Mouse (Mus musculus) lung, postnatal 0 days (tissue): ENCODE data around the gene Fgd6. TPM values are rescaled to one million over a fixed set of nuclear protein-coding genes. Genes with fewer than 3 reads are reported as not detected.

Experiments used
- ATAC-seq: fragments of 200-750 bp; cut with Nextera tagmentation; 2 replicates; pipeline ENCODE4 v1.8.0; 2017; ENCODE audit warnings: moderate library complexity
- DNase-seq: peaks from one replicate; pipeline ENCODE4 v3.0.0-alpha.2; 2016; ENCODE audit warnings: low spot score
- H3K27ac ChIP-seq: fragments of 300-500 bp; sonication (generic); 2 replicates; pipeline ENCODE4 v1.5.1; 2014; ENCODE audit warnings: antibody characterized with exemption, mild to moderate bottlenecking, low read length, mixed read lengths
- H3K27me3 ChIP-seq: fragments of 300-500 bp; sonication (generic); replicated peaks from 2 replicates; pipeline ENCODE4 v1.6.1; 2014; ENCODE audit warnings: low read length, mixed read lengths; ENCODE audit not compliant: insufficient read depth
- H3K36me3 ChIP-seq: fragments of 300-500 bp; sonication (generic); 2 replicates; pipeline ENCODE4 v1.6.1; 2014; ENCODE audit warnings: low read length, mixed read lengths; ENCODE audit not compliant: insufficient read depth
- H3K4me1 ChIP-seq: fragments of 300-500 bp; sonication (generic); 2 replicates; pipeline ENCODE4 v1.6.1; 2014; ENCODE audit warnings: antibody characterized with exemption, low read depth, low read length, mixed read lengths; ENCODE audit not compliant: insufficient read depth
- H3K4me2 ChIP-seq: fragments of 300-500 bp; sonication (generic); replicated peaks from 2 replicates; pipeline ENCODE4 v1.6.1; 2014; ENCODE audit warnings: low read depth, mild to moderate bottlenecking, low read length, moderate library complexity, mixed read lengths
- H3K4me3 ChIP-seq: fragments of 300-500 bp; sonication (generic); 2 replicates; pipeline ENCODE4 v1.5.1; 2014; ENCODE audit warnings: low read depth, low read length
- H3K9ac ChIP-seq: fragments of 300-500 bp; sonication (generic); replicated peaks from 2 replicates; pipeline ENCODE4 v1.6.1; 2014; ENCODE audit warnings: low read depth, mild to moderate bottlenecking
- H3K9me3 ChIP-seq: fragments of 300-500 bp; sonication (generic); 2 replicates; pipeline ENCODE4 v1.6.1; 2016; ENCODE audit warnings: low read length, mixed read lengths
- CTCF ChIP-seq: IDR thresholded peaks from 2 replicates; pipeline ENCODE4 v1.5.1; 2016; ENCODE audit warnings: antibody characterized with exemption, mild to moderate bottlenecking
- EP300 ChIP-seq: IDR thresholded peaks from 2 replicates; pipeline ENCODE4 v1.6.1; 2016; ENCODE audit warnings: antibody characterized with exemption, mild to moderate bottlenecking, control low read depth
- WGBS: fragments of 180-500 bp; shearing (Covaris S2); extraction: QIAGEN DNeasy Blood & Tissue Kit; methylation state at CpG from one replicate; pipeline ENCODE4 v1.1.7; 2014; 5-methylcytosine and 5-hydroxymethylcytosine counted together
- polyA plus RNA-seq: library from polyadenylated mRNA; unstranded; fragments of >200 nt; fragmentation: Nextera tagmentation; extraction: Ambion mirVana; gene quantifications from 2 replicates; pipeline ENCODE4 v1.2.1, GENCODE M21; 2015

Fgd6 gene
- polyA plus RNA-seq, 1 experiment from 2014 or later, result 3.2 TPM

DNA sequence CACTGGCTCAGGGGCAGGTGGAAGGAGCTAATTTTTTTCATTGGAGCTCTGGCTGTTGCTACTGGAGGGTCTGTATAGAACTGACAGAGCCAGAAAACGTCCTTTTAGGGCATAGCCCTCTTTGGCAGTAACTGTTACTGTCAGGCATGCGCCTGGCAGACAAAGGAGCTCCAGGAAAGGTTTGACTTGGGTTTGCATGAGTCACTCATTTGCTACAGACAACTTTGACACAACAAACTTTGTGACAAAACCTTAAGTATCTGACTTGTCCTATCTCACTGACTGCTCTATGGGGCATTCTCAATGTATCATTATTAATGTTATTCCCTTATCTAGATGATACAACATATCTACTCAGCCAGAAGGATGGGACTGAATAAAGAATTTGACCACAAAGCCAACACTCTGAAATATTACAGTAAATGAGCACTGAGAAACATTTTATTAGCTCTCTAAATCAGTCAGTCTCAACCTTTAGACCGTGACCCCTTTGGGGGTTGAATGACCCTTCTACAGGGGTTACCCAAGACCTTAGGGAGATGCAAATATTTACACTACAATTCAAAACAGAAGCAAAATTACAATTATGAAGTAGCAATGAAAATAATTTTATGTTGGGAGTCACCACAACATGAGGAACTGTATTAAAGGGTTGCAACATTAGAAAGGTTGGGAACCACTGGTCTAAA, 25.7 kb upstream of the Fgd6 start:
- no peak for DNase-seq
- no peaks in the 10 kb centered on the region for H3K27me3 ChIP-seq

DNA sequence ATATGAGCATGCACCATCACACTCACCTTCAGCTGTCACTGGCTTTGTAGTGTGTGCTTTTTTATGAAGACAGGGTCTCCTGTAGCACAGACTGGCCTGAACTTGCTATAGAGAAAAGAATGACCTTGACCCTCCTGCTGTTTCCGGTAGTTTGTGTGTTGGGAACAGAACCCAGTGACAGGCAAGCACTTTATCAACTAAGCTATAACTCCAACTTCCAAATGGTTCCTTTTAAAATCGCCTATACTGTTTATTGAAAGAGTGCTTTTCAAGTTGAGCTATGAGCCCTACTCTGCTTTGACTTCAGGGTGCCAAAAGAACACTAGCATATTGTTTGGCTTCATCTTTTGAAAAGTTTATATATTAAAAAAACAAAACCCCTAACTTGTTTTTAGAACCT, 24.8 kb upstream of the Fgd6 start:
- Histone ChIP-seq H3K4me2 (no peak overlapping the region), H3K36me3 (no peaks in the 10 kb centered on the region), H3K4me3 (no peak overlapping the region), H3K9ac (no peak overlapping the region), H3K27me3 (no peaks in the 10 kb centered on the region), H3K4me1 (no peaks in the 10 kb centered on the region), H3K27ac (no peak overlapping the region), H3K9me3 (no peaks in the 10 kb centered on the region)
- DNase-seq (peak; percentile 18), ATAC-seq (no peak)
- 37% methylated on average over 2 of the region's 2 CpGs for WGBS
- TF ChIP-seq CTCF (no peak), EP300 (no peak)

More for the DNA sequence above, 25.7 kb upstream of the Fgd6 start:
- no peak for ATAC-seq
- no peak overlapping the region for H3K9ac ChIP-seq
- no peaks in the 10 kb centered on the region for H3K36me3 ChIP-seq
- no peak for TF ChIP-seq EP300
- TF ChIP-seq CTCF, result no peak
- no peak overlapping the region for H3K4me2 ChIP-seq
- WGBS, result 71% methylated on average over 3 of the region's 3 CpGs
- H3K4me3 ChIP-seq, result no peak overlapping the region
- no peak overlapping the region for H3K27ac ChIP-seq
- H3K9me3 ChIP-seq, result no peaks in the 10 kb centered on the region
- no peaks in the 10 kb centered on the region for H3K4me1 ChIP-seq

DNA sequence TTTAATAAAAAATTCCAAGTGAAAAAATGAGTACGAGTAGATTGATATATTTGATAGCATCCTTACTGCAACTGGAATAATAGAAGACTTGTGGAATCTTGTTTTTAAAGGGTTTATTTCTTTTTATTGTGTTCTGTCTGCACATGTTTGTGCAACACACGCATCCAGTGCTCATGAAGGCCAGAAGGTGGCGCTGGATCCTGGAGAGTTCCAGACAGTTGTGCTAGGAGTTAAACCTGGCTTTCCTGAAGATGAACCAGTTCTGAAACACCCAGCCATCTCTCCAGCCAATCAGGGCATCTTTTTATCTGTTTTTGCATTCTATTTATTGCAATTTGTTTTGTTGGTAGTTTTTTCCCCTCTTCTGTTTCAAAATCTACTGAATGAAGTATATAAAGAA, 22.6 kb upstream of the Fgd6 start:
- H3K27ac ChIP-seq, result no peak overlapping the region
- 59% methylated on average over 3 of the region's 3 CpGs for WGBS
- no peaks in the 10 kb centered on the region for H3K9me3 ChIP-seq
- peak; percentile 77 for DNase-seq
- no peaks in the 10 kb centered on the region for H3K36me3 ChIP-seq
- no peaks in the 10 kb centered on the region for H3K4me1 ChIP-seq
- H3K4me3 ChIP-seq, result no peak overlapping the region
- no peak overlapping the region for H3K4me2 ChIP-seq
- H3K27me3 ChIP-seq, result no peaks in the 10 kb centered on the region
- no peak for ATAC-seq
- TF ChIP-seq EP300 (no peak), CTCF (peak; percentile 81)
- no peak overlapping the region for H3K9ac ChIP-seq

DNA sequence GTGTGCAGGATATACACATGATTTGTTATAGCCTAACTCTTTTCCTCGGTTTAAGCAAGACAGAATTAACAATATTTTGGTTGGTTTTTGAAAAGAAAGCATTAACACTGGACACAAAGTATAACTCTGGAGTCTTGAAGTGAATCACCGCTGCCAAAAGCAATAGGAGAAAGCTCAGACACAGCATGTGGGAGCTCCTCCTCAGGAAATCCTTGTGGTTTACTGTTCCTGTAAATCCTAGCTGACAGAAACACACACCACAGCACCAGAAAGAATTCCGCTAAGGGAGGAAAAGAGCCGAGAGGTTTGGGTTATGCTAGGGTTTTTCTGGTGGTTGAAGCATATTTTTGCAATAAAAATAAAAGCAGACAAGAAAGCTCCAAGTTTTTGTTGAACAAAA, 21.6 kb upstream of the Fgd6 start:
- TF ChIP-seq EP300 (no peak), CTCF (no peak)
- ATAC-seq, result no peak
- H3K9me3 ChIP-seq, result no peaks in the 10 kb centered on the region
- H3K27me3 ChIP-seq, result no peaks in the 10 kb centered on the region
- H3K4me3 ChIP-seq, result no peak overlapping the region
- no peak for DNase-seq
- no peaks in the 10 kb centered on the region for H3K36me3 ChIP-seq
- H3K4me2 ChIP-seq, result no peak overlapping the region
- WGBS, result 57% methylated on average over 4 of the region's 4 CpGs
- H3K4me1 ChIP-seq, result no peaks in the 10 kb centered on the region
- no peak overlapping the region for H3K9ac ChIP-seq
- no peak overlapping the region for H3K27ac ChIP-seq

DNA sequence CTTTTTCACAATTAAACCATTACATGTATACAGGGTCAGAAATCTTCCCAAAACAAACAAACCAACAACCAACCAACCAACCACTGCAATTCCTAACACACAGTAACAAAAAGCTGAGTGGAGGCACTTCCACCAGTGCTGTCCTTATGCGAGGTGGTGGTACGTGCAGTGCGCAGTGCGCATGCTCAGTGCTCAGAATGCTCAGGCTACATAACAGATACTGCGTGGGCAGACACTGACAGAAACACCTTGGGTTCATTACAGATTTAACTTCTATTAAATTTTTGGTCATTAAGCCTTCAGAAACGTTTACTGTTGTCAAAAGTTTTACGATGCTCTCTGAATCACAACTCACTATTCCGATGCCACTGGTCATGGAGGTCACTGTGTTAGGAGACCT, 18.3 kb upstream of the Fgd6 start:
- WGBS, result 91% methylated on average over 8 of the region's 8 CpGs
- DNase-seq, result no peak

DNA sequence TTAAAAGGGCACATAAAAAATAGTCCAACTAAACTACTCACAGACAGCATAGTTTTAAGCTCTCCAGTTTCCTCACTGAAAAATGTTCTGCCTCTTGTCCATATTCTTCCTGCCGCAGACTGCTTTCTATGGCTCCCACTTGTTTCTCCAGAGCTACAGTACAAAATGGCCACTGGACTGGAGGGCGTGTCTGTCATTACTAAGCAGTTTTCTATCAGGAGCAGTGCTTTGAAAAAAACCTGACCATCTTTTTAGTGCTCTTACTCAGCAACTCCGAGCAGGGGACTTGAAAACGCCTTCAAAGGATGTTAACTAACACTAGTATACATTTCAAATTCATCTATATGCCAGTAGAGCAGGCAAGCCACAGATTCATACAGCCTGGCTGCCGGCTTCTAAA, 15.2 kb upstream of the Fgd6 start:
- WGBS, result 47% methylated on average over 5 of the region's 5 CpGs
- Histone ChIP-seq H3K4me2 (no peak overlapping the region), H3K4me1 (no peaks in the 10 kb centered on the region), H3K27me3 (no peaks in the 10 kb centered on the region), H3K36me3 (no peaks in the 10 kb centered on the region), H3K4me3 (no peak overlapping the region), H3K9me3 (no peaks in the 10 kb centered on the region), H3K9ac (no peak overlapping the region), H3K27ac (no peak overlapping the region)
- ATAC-seq, result peak; percentile 37; the same call in 1 of the 2 replicates
- DNase-seq, result peak; percentile 67
- TF ChIP-seq EP300 (no peak), CTCF (no peak)

More for the DNA sequence above, 18.3 kb upstream of the Fgd6 start:
- no peak overlapping the region for H3K4me2 ChIP-seq
- no peak overlapping the region for H3K9ac ChIP-seq
- H3K9me3 ChIP-seq, result no peaks in the 10 kb centered on the region
- H3K27ac ChIP-seq, result no peak overlapping the region
- H3K27me3 ChIP-seq, result no peaks in the 10 kb centered on the region
- no peaks in the 10 kb centered on the region for H3K4me1 ChIP-seq
- no peaks in the 10 kb centered on the region for H3K36me3 ChIP-seq
- H3K4me3 ChIP-seq, result no peak overlapping the region
- no peak for ATAC-seq
- no peak for TF ChIP-seq CTCF
- TF ChIP-seq EP300, result no peak

DNA sequence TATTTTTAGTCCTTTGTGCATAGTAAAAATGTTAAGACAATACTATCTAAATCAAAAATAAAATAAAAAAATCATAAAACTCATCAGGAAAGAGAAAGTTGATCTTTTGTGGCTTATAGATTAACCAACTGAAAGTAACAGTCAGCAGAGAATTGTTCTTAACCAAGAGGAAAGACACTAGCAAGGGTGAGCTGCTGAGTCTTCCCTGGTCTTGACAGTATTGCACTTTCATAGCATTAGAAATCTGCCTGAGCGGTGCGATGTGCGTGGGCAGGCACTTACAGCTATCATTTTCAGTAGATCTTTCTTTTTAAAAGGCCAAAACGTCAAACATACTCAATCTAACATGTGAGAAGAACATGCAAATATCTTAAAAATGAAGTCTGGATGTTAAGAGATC, 14.7 kb upstream of the Fgd6 start:
- Histone ChIP-seq H3K4me3 (no peak overlapping the region), H3K9ac (no peak overlapping the region), H3K36me3 (no peaks in the 10 kb centered on the region), H3K9me3 (no peaks in the 10 kb centered on the region), H3K27ac (no peak overlapping the region), H3K4me2 (no peak overlapping the region), H3K27me3 (no peaks in the 10 kb centered on the region), H3K4me1 (no peaks in the 10 kb centered on the region)
- TF ChIP-seq CTCF, result no peak
- no peak for TF ChIP-seq EP300
- no peak for DNase-seq
- no peak for ATAC-seq
- 79% methylated on average over 4 of the region's 4 CpGs for WGBS
